Mouse (Mus musculus) liver, embryonic 14.5 days (tissue): Measurements from ENCODE around the gene Adam6b. TPM values are rescaled to one million over a fixed set of nuclear protein-coding genes. Genes with fewer than 3 reads are reported as not detected.
"Not testable (repeated sequence)": the region's sequence is repeated elsewhere in the genome, so short reads cannot be mapped to it uniquely, and the experiment has no call there.

Source experiments
- ATAC-seq: fragments of 200-750 bp; cut with Nextera tagmentation; 2 replicates; pipeline ENCODE4 v1.8.0; 2017; ENCODE audit warnings: moderate number of reproducible peaks, mild to moderate bottlenecking, moderate library complexity; ENCODE audit not compliant: insufficient read depth
- DNase-seq, 3 experiments: peaks; one replicate each; pipeline ENCODE4 v3.0.0-alpha.2; 2012 to 2013; ENCODE audit warnings: low read depth in 3 of 3, low spot score in 3 of 3
- H3K27ac ChIP-seq: fragments of 300-500 bp; sonication (generic); 2 replicates; pipeline ENCODE4 v1.5.1; 2014; ENCODE audit warnings: moderate library complexity, mild to moderate bottlenecking, control low read depth, inconsistent platforms
- H3K27me3 ChIP-seq: fragments of 300-500 bp; sonication (generic); 2 replicates; pipeline ENCODE4 v1.6.1; 2014; ENCODE audit warnings: mild to moderate bottlenecking, low read length, moderate library complexity; ENCODE audit not compliant: control insufficient read depth, insufficient read depth
- H3K36me3 ChIP-seq: fragments of 300-500 bp; sonication (generic); replicated peaks from 2 replicates; pipeline ENCODE4 v1.6.1; 2014; ENCODE audit warnings: low read depth; ENCODE audit not compliant: control insufficient read depth, insufficient read depth
- H3K4me1 ChIP-seq, 2 experiments: fragments of 200-500 bp in 1 of 2; fragments of 300-500 bp in 1 of 2; sonication (generic) in 1 of 2; replicated peaks; 2 replicates each; pipeline ENCODE4 v1.6.1; 2012 to 2014; ENCODE audit warnings: antibody characterized with exemption in 1 of 2, inconsistent platforms in 1 of 2, low read length in 1 of 2; ENCODE audit not compliant: control insufficient read depth in 2 of 2, insufficient read depth in 2 of 2
- H3K4me2 ChIP-seq: fragments of 300-500 bp; sonication (generic); 2 replicates; pipeline ENCODE4 v1.6.1; 2014; ENCODE audit warnings: low read depth, mild to moderate bottlenecking, control low read depth, moderate library complexity
- H3K4me3 ChIP-seq, 2 experiments: fragments of 200-500 bp in 1 of 2; fragments of 300-500 bp in 1 of 2; sonication (generic) in 1 of 2; 2 replicates each; pipeline ENCODE4 v1.5.1; 2012 to 2014; ENCODE audit warnings: low read depth in 2 of 2, low read length in 2 of 2, mild to moderate bottlenecking in 2 of 2, control low read depth in 1 of 2, inconsistent platforms in 1 of 2, moderate library complexity in 1 of 2; ENCODE audit not compliant: insufficient read depth in 1 of 2
- H3K9ac ChIP-seq: fragments of 300-500 bp; sonication (generic); replicated peaks from 2 replicates; pipeline ENCODE4 v1.6.1; 2014; ENCODE audit warnings: mild to moderate bottlenecking, control low read depth, moderate library complexity
- H3K9me3 ChIP-seq: fragments of 300-500 bp; sonication (generic); 2 replicates; pipeline ENCODE4 v1.6.1; 2016; ENCODE audit warnings: low read length, mixed read lengths; ENCODE audit not compliant: control insufficient read depth
- CTCF ChIP-seq: IDR thresholded peaks from 2 replicates; pipeline ENCODE4 v1.5.1; 2016; ENCODE audit warnings: antibody characterized with exemption, low read depth, control low read depth
- EP300 ChIP-seq: IDR thresholded peaks from 2 replicates; pipeline ENCODE4 v1.6.1; 2016; ENCODE audit warnings: antibody characterized with exemption, low read depth
- WGBS: fragments of 180-500 bp; shearing (Covaris S2); extraction: QIAGEN DNeasy Blood & Tissue Kit; methylation state at CpG from one replicate; pipeline ENCODE4 v1.1.7; 2014; ENCODE audit not compliant: insufficient replicate concordance; 5-methylcytosine and 5-hydroxymethylcytosine counted together
- polyA plus RNA-seq, 2 experiments: library from polyadenylated mRNA; depleted of rRNA in 1 of 2; stranded (reverse) in 1 of 2; unstranded in 1 of 2; fragments of >200 nt; fragmentation: Nextera tagmentation in 1 of 2; extraction: Ambion mirVana in 1 of 2; gene quantifications; 2 replicates each; pipeline versions ENCODE4 v1.2.1 to v1.2.3; 2012 to 2014

The Adam6b gene
- polyA plus RNA-seq, 2 experiments: not detected

DNA sequence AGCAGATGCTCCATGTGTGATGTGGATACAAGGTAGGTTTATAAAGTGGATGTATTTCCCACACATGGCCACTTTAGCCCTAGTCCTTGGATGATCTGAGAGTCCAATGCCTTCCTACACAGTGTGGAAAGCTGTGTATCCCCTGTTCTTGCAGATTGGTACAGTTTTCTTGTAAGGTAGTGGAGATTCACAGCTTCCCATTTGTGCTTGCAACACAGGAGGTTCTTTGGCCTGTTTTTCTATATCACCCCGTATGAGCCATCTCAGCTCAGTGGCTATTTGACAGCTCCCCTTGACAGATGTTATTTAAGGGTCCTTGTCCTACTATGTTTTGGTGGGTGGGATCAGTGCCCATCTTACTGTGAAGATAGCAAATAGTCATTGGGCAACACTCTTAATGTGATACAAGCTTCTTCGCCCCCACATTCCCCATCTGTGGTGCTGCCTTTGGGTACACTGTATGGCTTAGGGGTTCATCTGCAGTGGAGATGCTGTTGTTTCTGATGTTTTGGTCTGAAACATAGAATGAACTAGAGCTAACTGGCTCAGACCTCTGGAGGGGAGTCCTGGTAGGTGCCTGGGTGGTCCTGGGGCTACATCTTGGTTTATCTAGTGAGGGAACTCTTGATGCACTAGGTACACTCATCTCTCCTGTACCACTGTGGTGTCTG lies 5.7 kb upstream of the Adam6b start:
- Histone ChIP-seq H3K36me3 (no peaks in the 10 kb centered on the region), H3K9ac (no peak overlapping the region), H3K4me3 (no peak overlapping the region), H3K27ac (no peak overlapping the region), H3K4me2 (no peak overlapping the region), H3K4me1 (no peaks in the 10 kb centered on the region), H3K9me3 (no peaks in the 10 kb centered on the region), H3K27me3 (no peaks in the 10 kb centered on the region)
- 35% methylated on average over 2 of the region's 2 CpGs for WGBS
- no peak for ATAC-seq
- TF ChIP-seq EP300: no peak
- TF ChIP-seq CTCF: no peak
- no peak for DNase-seq

DNA sequence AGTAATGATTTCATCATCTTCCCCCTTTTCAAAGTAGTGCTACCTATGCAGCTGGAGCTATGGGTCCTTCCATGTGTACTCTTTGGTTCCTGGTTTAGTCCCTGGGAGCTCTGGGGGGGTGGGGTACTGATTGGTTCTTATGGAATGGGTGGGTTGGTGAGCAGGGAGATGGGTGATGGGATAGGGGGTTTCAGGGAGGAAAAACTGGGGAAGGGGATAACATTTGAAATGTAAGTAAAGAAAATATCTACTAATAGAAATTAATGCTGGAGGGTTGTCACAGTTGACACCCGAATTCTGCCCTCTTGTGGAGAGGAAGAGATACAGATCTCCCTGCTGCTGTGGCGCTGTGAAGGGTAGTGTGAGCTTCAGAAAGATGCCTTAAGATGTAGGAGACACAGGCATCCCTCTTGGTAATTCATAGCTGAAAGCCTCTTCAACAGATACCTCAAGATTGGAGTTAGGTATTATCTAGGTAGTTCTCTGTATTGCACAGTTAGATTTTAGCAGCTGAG lies 4.3 kb upstream of the Adam6b start:
- Histone ChIP-seq H3K9me3 (no peaks in the 10 kb centered on the region), H3K36me3 (no peaks in the 10 kb centered on the region), H3K4me3 (no peak overlapping the region), H3K4me2 (no peak overlapping the region), H3K27ac (no peak overlapping the region), H3K27me3 (no peaks in the 10 kb centered on the region), H3K9ac (no peak overlapping the region), H3K4me1 (no peaks in the 10 kb centered on the region)
- no peak for DNase-seq
- WGBS: 14% methylated on average over 2 of the region's 2 CpGs
- ATAC-seq: no peak
- TF ChIP-seq CTCF (peak; percentile 16; the same call in 1 of the 2 replicates), EP300 (no peak)

DNA sequence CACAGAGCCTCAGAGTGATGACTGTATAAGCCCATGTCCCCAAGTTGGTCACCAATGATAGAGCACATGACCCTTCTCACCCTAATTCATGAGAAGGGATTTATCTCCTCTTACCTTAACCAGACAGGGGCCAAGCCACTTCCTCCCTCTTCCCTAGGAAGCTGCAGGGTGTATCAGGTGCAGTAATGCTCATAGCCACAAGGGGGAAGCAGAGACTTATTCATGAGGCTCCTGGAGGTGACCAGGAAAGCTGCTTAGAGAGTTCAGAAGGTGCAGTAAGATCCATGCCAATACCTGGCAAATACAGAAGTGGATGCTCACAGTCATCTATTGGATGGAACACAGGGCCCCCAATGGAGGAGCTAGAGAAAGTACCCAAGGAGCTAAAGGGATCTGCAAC lies 1.6 kb upstream of the Adam6b start:
- not testable (repeated sequence) for H3K9me3 ChIP-seq, ATAC-seq, H3K4me2 ChIP-seq, H3K27me3 ChIP-seq, H3K9ac ChIP-seq, H3K27ac ChIP-seq, H3K4me3 ChIP-seq, H3K4me1 ChIP-seq, H3K36me3 ChIP-seq
- peak; percentile 6 to 7 (median 7) for DNase-seq
- peak; percentile 77 for TF ChIP-seq CTCF

DNA sequence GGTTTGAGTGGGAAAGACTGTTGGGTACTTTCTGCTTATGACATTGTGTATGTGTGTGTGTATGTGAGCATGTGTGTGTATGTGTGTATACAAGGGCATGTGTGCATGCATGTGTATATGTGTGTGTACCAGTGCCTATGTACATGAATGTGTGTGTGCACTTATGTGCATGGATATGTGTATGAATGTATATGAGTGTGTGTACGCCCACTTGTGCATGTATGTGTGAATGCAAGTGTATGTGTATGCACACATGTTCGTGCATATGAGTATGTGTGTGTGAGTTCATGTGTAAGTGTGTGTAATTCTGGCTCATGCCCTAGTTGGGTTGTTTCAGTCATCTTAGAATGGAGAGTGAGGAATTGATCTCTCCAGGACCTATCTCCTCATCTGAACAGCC lies 36.6 kb downstream of the Adam6b start:
- no peaks in the 10 kb centered on the region for H3K27me3 ChIP-seq
- H3K9ac ChIP-seq: no peak overlapping the region
- TF ChIP-seq CTCF (no peak), EP300 (no peak)
- WGBS: 31% methylated on average over 2 of the region's 2 CpGs
- no peak overlapping the region for H3K27ac ChIP-seq
- H3K4me1 ChIP-seq: no peaks in the 10 kb centered on the region
- no peaks in the 10 kb centered on the region for H3K9me3 ChIP-seq
- no peaks in the 10 kb centered on the region for H3K36me3 ChIP-seq
- DNase-seq (no peak), ATAC-seq (no peak)
- H3K4me2 ChIP-seq: no peak overlapping the region
- no peak overlapping the region for H3K4me3 ChIP-seq

Other genes starting within 250 kb of the Adam6b start
- gene Adam6a, start 54.4 kb downstream of the Adam6b start, polyA plus RNA-seq (2012; rRNA removed): not detected in 2 replicates
- not detected in 2 replicates for gene Adam6a, start 54.4 kb downstream of the Adam6b start, polyA plus RNA-seq (2014; fragmentation: Nextera tagmentation; extraction: Ambion mirVana)